Mouse (Mus musculus): ENCODE results near the gene Hsdl1. TPM values are rescaled to one million over a fixed set of nuclear protein-coding genes. Genes with fewer than 3 reads are reported as not detected.

The Hsdl1 gene
- polyA plus RNA-seq, 1 experiment from 2014 or later = 183 TPM

Other genes with a start within 250 kb of the Hsdl1 start
- gene Hsbp1, start 230.7 kb downstream of the Hsdl1 start, polyA plus RNA-seq (2014; fragmentation: Nextera tagmentation; extraction: Ambion mirVana) = 593 and 648 TPM in 2 replicates
- 12.3 and 16.6 TPM in 2 replicates for gene Mlycd, start 180.3 kb downstream of the Hsdl1 start, polyA plus RNA-seq (2014; fragmentation: Nextera tagmentation; extraction: Ambion mirVana)
- gene Osgin1, start 141.1 kb downstream of the Hsdl1 start, polyA plus RNA-seq (2014; fragmentation: Nextera tagmentation; extraction: Ambion mirVana) = 0.15 and 0.28 TPM in 2 replicates
- gene Necab2, start 128.5 kb downstream of the Hsdl1 start, polyA plus RNA-seq (2014; fragmentation: Nextera tagmentation; extraction: Ambion mirVana) = 16.9 and 19.5 TPM in 2 replicates
- not detected in 2 replicates for gene Slc38a8, start 73.5 kb downstream of the Hsdl1 start, polyA plus RNA-seq (2014; fragmentation: Nextera tagmentation; extraction: Ambion mirVana)
- gene Mbtps1, start 16.4 kb downstream of the Hsdl1 start, polyA plus RNA-seq (2014; fragmentation: Nextera tagmentation; extraction: Ambion mirVana) = 50.0 and 58.4 TPM in 2 replicates
- 0.39 and 0.40 TPM in 2 replicates for gene Dnaaf1, start 52 bp upstream of the Hsdl1 start, polyA plus RNA-seq (2014; fragmentation: Nextera tagmentation; extraction: Ambion mirVana)
- 13.7 and 15.5 TPM in 2 replicates for gene Taf1c, start 30.0 kb upstream of the Hsdl1 start, polyA plus RNA-seq (2014; fragmentation: Nextera tagmentation; extraction: Ambion mirVana)
- gene Adad2, start 37.6 kb upstream of the Hsdl1 start, polyA plus RNA-seq (2014; fragmentation: Nextera tagmentation; extraction: Ambion mirVana) = 0.09 TPM in 1 of 2 replicates, not detected in the other
- 0.20 and 0.21 TPM in 2 replicates for gene Kcng4, start 60.5 kb upstream of the Hsdl1 start, polyA plus RNA-seq (2014; fragmentation: Nextera tagmentation; extraction: Ambion mirVana)
- gene Wfdc1, start 91.2 kb upstream of the Hsdl1 start, polyA plus RNA-seq (2014; fragmentation: Nextera tagmentation; extraction: Ambion mirVana) = 3.7 and 4.5 TPM in 2 replicates
- 0.05 TPM in 1 of 2 replicates, not detected in the other for gene Atp2c2, start 124.8 kb upstream of the Hsdl1 start, polyA plus RNA-seq (2014; fragmentation: Nextera tagmentation; extraction: Ambion mirVana)
- 5.1 and 6.0 TPM in 2 replicates for gene Tldc1, start 203.2 kb upstream of the Hsdl1 start, polyA plus RNA-seq (2014; fragmentation: Nextera tagmentation; extraction: Ambion mirVana)

Measured in forebrain, embryonic 14.5 days (tissue).